Mouse (Mus musculus) heart, embryonic 16.5 days (tissue): ENCODE measurements around the gene Plpp3. TPM values are rescaled to one million over a fixed set of nuclear protein-coding genes. Genes with fewer than 3 reads are reported as not detected.

Source experiments
- ATAC-seq: fragments of 200-750 bp; cut with Nextera tagmentation; replicated peaks from 2 replicates; pipeline ENCODE4 v1.8.0; 2017; ENCODE audit warnings: moderate number of reproducible peaks; ENCODE audit not compliant: insufficient read depth, low FRiP score; ENCODE audit errors: extremely low read depth
- H3K27ac ChIP-seq: fragments of 300-500 bp; sonication (generic); 2 replicates; pipeline ENCODE4 v1.5.1; 2014; ENCODE audit warnings: mild to moderate bottlenecking, low read length, control low read depth, moderate library complexity
- H3K27me3 ChIP-seq: fragments of 300-500 bp; sonication (generic); 2 replicates; pipeline ENCODE4 v1.6.1; 2014; ENCODE audit warnings: low read length, mixed read lengths; ENCODE audit not compliant: control insufficient read depth, insufficient read depth
- H3K36me3 ChIP-seq: fragments of 300-500 bp; sonication (generic); 2 replicates; pipeline ENCODE4 v1.6.1; 2014; ENCODE audit not compliant: control insufficient read depth, insufficient read depth
- H3K4me1 ChIP-seq: fragments of 300-500 bp; sonication (generic); 2 replicates; pipeline ENCODE4 v1.6.1; 2014; ENCODE audit warnings: low read length, mixed read lengths; ENCODE audit not compliant: control insufficient read depth, insufficient read depth
- H3K4me2 ChIP-seq: fragments of 300-500 bp; sonication (generic); 2 replicates; pipeline ENCODE4 v1.6.1; 2014; ENCODE audit warnings: low read depth, mild to moderate bottlenecking, control low read depth, low read length
- H3K4me3 ChIP-seq: fragments of 300-500 bp; sonication (generic); 2 replicates; pipeline ENCODE4 v1.5.1; 2014; ENCODE audit warnings: mild to moderate bottlenecking, control low read depth, low read length
- H3K9ac ChIP-seq: fragments of 300-500 bp; sonication (generic); 2 replicates; pipeline ENCODE4 v1.6.1; 2014; ENCODE audit warnings: low read length, control low read depth
- H3K9me3 ChIP-seq: fragments of 300-500 bp; sonication (generic); replicated peaks from 2 replicates; pipeline ENCODE4 v1.6.1; 2016; ENCODE audit warnings: low read length; ENCODE audit not compliant: control insufficient read depth
- whole genome bisulfite sequencing: fragments of 180-500 bp; shearing (Covaris S2); extraction: QIAGEN DNeasy Blood & Tissue Kit; methylation state at CpG from one replicate; pipeline ENCODE4 v1.1.7; 2014; 5-methylcytosine and 5-hydroxymethylcytosine counted together
- polyA plus RNA-seq: library from polyadenylated mRNA; unstranded; fragments of >200 nt; fragmentation: Nextera tagmentation; extraction: Ambion mirVana; gene quantifications from 2 replicates; pipeline ENCODE4 v1.2.1, GENCODE M21; 2015

Gene Plpp3
- polyA plus RNA-seq, 1 experiment from 2014 or later: 40.8 TPM

DNA sequence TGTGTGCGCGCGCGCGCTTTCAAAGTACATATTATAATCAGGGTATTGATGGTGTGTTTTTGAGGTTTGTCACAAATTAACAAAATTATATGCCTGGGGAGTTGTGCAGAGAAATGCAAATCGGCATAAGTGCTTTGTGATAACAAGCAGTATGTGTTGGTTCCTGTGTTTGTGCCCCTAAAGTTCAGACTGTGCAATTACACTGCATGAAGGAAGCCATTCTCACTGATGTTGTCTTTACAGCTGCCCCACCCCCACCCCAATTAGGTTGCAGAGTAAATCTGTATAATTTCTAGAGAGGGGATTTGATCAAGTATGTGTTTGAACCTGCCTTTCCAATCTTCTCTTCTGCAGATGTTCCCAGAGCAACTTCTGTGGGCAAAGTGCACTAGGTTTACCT is 7.8 kb downstream of the Plpp3 start:
- H3K4me1 ChIP-seq: no peaks in the 10 kb centered on the region
- no peak overlapping the region for H3K27ac ChIP-seq
- no peaks in the 10 kb centered on the region for H3K9me3 ChIP-seq
- 95% methylated on average over 6 of the region's 6 CpGs for WGBS
- no peak overlapping the region for H3K4me2 ChIP-seq
- H3K9ac ChIP-seq: no peak overlapping the region
- no peak for ATAC-seq
- peaks cover 10% of the 10 kb centered on the region for H3K36me3 ChIP-seq
- no peaks in the 10 kb centered on the region for H3K27me3 ChIP-seq
- H3K4me3 ChIP-seq: no peak overlapping the region

DNA sequence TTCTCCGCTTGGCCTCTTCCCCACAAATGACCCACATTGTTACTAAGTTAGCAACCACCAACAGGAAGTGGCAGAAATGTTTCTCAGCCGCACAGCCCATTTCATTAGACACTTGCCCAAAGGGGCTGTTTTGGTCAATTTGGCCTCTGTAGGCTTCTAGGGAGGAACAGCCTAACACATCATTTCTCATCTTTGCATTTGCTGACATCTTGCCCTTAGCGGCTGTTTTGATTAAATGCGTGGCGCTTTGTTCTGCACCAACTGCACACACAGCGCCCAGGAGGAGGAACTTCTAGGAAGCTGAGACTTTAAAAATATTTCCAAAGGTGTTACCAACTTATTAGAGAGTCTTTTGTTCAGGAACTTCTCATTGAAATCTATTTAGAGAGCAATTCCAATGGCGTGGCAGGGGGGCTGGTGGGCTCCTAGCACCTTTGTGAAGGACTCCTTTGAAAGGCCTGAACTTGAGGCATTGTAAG is 12.0 kb downstream of the Plpp3 start:
- no peaks in the 10 kb centered on the region for H3K36me3 ChIP-seq
- 61% methylated on average over 7 of the region's 7 CpGs for WGBS
- no peaks in the 10 kb centered on the region for H3K27me3 ChIP-seq
- H3K9ac ChIP-seq: no peak overlapping the region
- H3K4me2 ChIP-seq: no peak overlapping the region
- no peaks in the 10 kb centered on the region for H3K9me3 ChIP-seq
- ATAC-seq: no peak
- no peak overlapping the region for H3K27ac ChIP-seq
- no peak overlapping the region for H3K4me3 ChIP-seq
- H3K4me1 ChIP-seq: peaks cover 3% of the 10 kb centered on the region; the same call in 1 of the 2 replicates

DNA sequence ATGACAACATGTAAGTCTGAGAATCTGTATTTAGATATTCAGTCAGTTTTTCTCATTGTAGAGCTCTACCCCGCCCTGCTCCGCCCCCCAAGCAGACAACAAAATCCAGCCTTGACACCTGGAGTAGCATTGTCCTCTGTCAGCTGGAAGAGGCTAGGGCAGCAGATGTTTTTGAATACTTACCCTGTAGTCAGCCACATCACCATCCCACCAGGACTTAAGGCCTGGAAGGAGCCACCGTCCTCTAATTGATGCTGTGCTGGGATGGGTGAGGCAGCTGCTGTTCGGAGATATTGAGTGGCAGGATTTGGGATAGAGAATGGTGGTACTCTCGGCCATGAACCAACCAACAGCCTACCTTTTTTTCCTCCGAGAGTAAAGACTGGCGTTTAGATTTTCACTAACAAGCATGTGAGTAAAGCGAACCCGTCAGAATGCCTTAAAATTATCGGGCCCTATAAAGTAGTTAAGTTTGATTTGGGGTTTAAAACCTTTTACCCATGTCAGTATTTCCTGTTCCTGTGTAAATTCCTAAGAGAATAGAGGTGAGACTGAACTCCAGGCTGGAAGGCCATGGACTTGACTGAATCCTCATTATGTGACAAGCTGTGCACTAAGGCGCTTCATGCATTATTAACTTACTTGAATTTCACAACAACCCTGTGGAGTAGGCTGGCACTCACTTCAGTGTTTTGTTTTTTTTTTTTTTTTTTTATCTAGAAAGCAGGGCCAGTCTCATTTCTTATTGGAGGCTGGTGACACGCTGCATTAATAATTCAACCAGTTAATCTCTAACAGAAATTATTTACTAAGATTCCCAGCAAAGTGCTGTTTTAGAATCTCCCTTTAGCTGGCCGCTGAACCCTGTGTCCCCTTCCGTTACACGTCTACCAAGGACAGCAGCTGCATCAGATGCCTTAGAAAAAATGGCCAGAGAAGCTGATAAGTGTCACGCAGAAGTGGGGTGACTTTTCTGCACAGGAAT is 13.0 kb downstream of the Plpp3 start:
- H3K27me3 ChIP-seq: no peaks in the 10 kb centered on the region
- no peak for ATAC-seq
- 63% methylated on average over 16 of the region's 16 CpGs for WGBS

DNA sequence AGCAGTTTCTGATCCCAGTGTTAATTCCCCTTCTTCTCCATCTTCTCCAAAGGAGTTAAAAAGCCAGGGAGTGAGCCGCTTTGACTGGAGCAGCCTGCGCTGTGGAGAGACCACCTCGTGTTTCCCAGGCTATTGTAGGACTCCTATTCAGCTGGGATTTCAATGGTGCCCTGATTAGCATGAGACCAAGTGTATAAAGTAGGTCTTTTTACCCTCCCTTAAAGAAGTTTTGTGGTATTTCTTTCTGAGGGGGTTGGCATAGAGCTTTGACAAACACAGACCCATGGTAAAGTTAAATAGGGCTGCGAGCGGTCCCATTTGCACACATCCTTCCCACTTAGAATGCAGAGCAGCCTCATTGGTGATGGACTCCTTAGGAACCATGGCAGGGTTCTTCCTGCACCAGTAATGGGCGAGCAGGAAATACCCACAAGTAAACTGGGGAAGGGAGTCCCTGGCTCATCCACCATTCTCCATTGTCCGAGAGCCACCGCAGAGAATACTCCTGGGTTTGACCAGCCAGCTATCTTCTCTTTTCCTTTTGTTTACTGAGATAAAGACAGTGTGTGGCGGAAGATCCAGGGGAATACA is 13.8 kb downstream of the Plpp3 start:
- Histone ChIP-seq H3K4me2 (no peak overlapping the region), H3K27ac (no peak overlapping the region), H3K36me3 (no peaks in the 10 kb centered on the region), H3K4me3 (no peak overlapping the region), H3K9ac (no peak overlapping the region), H3K9me3 (no peaks in the 10 kb centered on the region), H3K27me3 (no peaks in the 10 kb centered on the region), H3K4me1 (peaks cover 3% of the 10 kb centered on the region; the same call in 1 of the 2 replicates)
- ATAC-seq: no peak
- WGBS: 60% methylated on average over 9 of the region's 9 CpGs

More for the DNA sequence above, 13.0 kb downstream of the Plpp3 start:
- Histone ChIP-seq H3K4me2 (no peak overlapping the region), H3K4me3 (no peak overlapping the region), H3K27ac (no peak overlapping the region), H3K4me1 (peaks cover 3% of the 10 kb centered on the region; the same call in 1 of the 2 replicates), H3K9me3 (no peaks in the 10 kb centered on the region), H3K36me3 (no peaks in the 10 kb centered on the region), H3K9ac (no peak overlapping the region)

DNA sequence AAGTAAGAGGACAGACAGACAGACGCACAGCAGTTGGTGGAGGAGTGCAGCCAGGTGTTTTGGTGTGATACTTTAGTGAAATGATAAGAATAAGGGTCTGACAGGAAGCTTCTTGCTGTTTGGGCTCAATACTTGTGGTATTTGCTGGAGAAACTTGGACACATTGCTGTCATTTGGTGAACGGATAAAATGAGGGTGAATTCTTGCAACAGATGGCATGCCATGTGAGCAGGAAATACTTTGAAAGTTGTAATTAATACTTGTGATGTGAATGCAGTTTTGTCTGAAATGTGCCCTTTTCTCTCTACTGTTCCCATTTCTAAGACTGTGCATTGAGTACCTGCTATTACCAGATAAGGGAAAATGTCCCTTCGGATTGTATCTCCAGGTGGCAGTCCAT is 14.3 kb downstream of the Plpp3 start:
- ATAC-seq: no peak
- Histone ChIP-seq H3K9me3 (no peaks in the 10 kb centered on the region), H3K4me3 (no peak overlapping the region), H3K4me2 (no peak overlapping the region), H3K4me1 (peaks cover 3% of the 10 kb centered on the region; the same call in 1 of the 2 replicates), H3K36me3 (no peaks in the 10 kb centered on the region), H3K27ac (no peak overlapping the region), H3K27me3 (no peaks in the 10 kb centered on the region), H3K9ac (no peak overlapping the region)
- WGBS: 71% methylated on average over 3 of the region's 3 CpGs

DNA sequence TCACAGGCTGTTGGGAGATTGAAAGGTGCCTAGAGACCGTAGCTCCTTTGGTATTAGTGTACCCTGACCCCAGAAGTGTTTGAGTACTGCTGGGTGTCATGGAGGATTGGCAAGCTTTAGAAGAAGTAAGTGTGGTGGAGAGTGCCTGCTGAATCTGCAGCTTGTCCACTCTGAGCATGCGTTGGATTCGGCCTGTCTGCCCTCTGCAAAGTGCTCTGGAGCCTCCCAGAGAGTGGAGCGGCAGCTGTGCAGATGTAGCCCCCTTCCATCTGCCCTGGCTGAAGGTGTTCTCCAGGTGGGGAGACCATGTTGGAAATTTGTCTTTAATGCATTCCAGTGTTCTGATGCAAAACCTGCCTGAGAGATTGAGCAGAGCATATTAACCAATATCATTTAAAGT is 17.6 kb downstream of the Plpp3 start:
- Histone ChIP-seq H3K27me3 (no peaks in the 10 kb centered on the region), H3K4me2 (no peak overlapping the region), H3K9me3 (no peaks in the 10 kb centered on the region), H3K4me3 (no peak overlapping the region), H3K27ac (no peak overlapping the region), H3K36me3 (no peaks in the 10 kb centered on the region), H3K4me1 (peaks cover 8% of the 10 kb centered on the region), H3K9ac (no peak overlapping the region)
- 81% methylated on average over 4 of the region's 4 CpGs for WGBS
- ATAC-seq: no peak

DNA sequence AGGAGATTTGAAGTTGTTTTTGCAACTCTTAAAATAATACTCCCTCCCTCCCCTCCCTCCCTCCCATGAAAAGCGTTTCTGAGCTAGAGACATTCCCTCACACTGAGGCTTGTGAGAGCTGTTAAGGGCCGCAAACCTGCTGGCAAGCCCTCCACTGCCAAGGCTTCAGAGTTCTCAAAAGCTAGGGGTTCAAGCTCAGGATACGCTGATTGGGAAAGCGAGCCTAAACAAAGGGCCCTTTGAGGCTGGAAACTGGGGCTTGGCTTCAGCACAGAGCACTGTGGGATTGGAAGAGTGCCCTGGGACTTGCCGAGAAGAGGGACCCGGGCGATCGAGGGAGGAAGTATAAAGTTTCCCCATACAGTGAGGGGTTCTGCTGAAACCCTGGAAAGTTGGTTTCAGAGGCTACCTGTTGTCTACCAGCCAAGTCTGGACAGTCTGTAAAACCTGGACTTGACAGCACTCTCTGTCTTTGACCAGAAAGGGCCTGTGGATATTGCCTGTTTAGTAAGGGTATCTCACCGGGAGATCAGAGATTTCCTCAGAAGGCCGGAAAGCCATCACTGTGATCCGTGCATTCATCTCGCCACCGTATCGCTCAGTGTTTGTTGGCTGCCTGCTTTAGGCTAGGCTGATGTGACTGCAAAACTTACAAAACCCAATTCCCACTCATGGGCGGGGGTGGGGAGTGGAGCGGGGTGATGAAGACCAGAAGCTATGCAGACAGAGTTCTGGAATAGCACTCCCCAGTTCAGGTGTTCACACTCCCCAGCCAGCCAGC is 18.3 kb downstream of the Plpp3 start:
- H3K27me3 ChIP-seq: no peaks in the 10 kb centered on the region
- peak; percentile 37; the same call in 1 of the 2 replicates for ATAC-seq
- no peaks in the 10 kb centered on the region for H3K9me3 ChIP-seq
- no peak overlapping the region for H3K4me2 ChIP-seq
- no peak overlapping the region for H3K9ac ChIP-seq
- WGBS: 66% methylated on average over 16 of the region's 16 CpGs
- H3K4me3 ChIP-seq: no peak overlapping the region
- no peaks in the 10 kb centered on the region for H3K36me3 ChIP-seq
- H3K27ac ChIP-seq: no peak overlapping the region
- H3K4me1 ChIP-seq: peaks cover 9% of the 10 kb centered on the region

DNA sequence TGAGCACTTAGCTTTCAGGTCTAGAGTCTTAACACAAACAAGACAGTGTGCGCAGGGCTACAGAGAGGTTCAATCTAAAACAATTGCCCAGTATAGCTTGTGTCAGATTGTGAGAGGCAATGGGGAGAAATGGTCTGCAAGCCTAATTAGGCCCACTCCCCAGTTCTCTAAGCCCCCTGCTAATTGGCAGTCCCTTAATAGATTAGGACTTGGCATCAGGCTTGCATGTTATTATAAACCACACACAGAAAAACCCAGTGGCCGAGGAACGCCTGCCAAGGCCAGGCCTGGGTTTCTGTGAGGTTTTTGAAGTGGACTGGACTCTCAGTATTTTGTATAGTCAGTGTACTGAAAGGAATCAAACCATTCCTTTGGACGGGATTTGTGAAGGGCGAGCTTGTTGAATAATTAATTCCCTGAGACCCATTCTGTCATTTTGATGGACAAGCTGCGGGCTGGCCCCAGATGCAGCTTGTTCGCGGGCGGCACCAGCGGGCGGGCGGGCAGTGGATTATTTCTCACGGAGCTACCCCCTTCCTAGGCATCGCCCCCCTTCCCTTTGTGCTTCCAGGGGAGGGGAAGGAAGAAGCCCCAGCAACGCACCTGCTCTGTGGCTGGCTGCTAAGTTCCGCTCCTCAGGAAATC is 24.0 kb downstream of the Plpp3 start:
- Histone ChIP-seq H3K4me2 (no peak overlapping the region), H3K4me1 (peaks cover 21% of the 10 kb centered on the region), H3K9me3 (no peaks in the 10 kb centered on the region), H3K27ac (no peak overlapping the region), H3K27me3 (no peaks in the 10 kb centered on the region), H3K9ac (no peak overlapping the region), H3K4me3 (no peak overlapping the region), H3K36me3 (peaks cover 3% of the 10 kb centered on the region; the same call in 1 of the 2 replicates)
- ATAC-seq: no peak
- WGBS: 57% methylated on average over 16 of the region's 16 CpGs
